Mouse (Mus musculus) CD8-positive naive resting alpha-beta T cell, adult 2 months (primary cell): Measurements from ENCODE around the gene Pi4k2a.
A peak's percentile ranks its signal among the peaks of the same experiment; 100 is the strongest.

ENCODE experiments used
- DNase-seq, 2 experiments: peaks; one replicate each; pipeline ENCODE4 v3.0.0; 2022; ENCODE audit warnings: low read depth in 2 of 2, low spot score in 2 of 2

The Pi4k2a gene

DNA sequence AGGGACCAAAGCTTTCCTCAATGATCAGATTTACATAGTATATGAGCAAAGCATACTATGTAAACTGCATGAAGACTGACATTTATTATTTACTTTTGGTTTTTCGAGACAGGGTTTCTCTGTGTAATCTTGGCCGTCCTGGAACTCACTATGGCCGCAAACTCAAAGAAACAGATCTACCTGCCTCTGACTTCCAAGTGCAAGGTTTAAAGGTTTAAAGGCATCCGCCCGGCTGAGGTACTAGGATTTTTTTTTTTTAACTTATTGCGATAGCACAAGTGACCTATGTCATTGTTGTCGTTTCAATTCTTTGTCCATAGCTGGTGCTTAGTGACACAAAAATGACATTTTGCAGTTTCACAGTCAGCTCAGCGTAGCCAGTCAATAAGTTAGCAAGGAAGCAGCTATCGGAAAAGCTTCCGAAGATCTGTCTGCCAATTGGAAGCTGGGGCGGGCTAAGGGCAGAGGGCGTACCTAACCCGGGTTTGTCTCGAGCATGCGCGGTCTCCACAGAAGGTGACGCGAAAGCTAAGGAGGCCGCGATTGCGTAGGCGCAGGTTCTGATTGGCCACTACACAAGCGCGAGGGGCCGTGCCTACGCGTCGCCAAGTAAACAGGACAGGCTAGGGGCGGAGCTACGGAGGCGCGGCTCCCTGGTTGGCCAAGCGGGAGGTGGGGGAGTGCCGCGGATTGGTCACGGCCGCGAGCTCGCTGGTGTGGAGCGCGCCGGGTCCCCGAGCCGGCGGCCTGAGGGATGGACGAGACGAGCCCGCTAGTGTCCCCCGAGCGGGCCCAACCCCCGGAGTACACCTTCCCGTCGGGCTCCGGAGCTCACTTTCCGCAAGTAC, at the start of gene Pi4k2a:
Pi4k2a (plus strand) TSS at position 723 of the 848 bp plus-strand sequence.
- peak; percentile 97 to 98 for DNase-seq

DNA sequence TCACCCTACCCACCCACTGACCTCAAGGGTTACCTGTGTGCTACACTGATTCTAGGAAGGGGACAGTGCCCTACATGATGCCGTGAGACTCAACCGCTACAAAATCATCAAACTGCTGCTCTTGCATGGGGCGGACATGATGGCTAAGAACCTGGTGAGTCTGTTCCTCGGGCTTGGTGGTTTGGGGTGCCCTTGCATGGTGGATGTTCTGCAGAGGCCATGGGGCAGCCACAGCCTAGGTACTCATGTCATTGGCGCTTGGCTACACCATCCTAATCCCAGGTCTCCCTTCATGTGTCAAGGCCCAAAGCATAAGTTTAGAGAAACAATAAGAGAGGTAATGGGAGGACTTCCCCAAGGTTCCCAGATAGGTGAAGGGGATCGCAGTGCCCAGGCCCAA, 46.3 kb upstream of the Pi4k2a start:
- no peak for DNase-seq

DNA sequence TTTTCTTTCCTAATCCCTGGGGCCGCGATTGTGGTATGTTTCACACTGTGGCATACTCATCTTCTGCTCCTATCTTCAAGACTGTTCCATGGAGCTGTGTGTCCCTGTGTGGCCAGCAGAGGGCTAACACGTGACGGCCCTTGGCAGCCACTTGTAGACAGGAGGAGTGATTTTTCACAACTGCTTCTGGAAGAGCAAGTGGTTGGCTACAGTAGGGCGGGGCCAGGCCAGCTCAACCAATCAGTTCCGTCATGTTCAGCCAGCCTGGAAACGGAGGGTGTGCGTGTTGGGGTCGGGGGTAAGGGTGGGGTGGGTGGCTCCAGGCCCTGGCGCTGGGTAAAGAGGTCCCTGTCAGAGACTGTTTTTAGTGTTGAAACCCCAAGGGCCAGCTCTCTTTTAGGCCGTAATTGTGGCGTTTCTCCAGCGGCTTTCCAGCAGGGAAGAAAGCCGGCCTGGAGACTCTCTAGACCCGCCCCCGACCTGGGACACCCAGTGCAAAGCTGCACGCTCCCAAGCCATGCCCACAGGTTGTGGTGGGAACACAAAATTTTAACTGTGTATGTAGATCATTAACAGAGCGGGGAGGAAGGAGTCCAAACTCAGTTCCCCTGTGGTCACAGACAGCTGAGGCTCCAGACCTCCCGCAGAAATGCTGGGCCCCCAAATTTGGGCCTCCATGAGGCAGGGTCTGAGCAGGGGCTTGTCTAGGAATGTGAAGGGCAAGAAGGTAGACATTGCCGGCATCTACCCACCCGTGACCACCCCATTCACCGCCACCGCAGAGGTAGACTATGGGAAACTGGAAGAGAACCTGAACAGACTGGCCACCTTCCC, 44.8 kb upstream of the Pi4k2a start, which contains the start of gene Hoga1:
Hoga1 (plus strand) TSS at position 342 of the 834 bp plus-strand sequence.
- DNase-seq, result peak; percentile 14 to 41

GRCm38 (mm10) chr19:42050251-42050650, 40.0 kb upstream of the Pi4k2a start:
- no peak for DNase-seq

DNA sequence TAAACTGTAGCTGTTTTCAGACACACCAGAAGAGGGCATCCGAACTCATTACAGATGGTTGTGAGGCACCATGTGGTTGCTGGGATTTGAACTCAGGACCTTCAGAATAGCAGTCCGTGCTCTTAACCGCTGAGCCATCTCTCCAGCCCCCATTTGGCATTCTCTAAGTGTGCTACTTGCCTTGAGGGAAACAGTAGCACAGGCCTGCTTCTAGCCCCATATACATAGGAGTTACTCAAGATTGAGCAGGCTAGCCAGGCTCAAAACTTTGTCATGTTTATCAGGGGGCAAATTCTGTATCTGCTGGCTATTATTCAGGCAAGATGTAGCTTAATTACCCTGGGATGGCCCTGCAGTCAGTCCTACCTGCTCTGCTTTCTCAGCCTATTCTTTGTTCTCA, 38.9 kb upstream of the Pi4k2a start:
- no peak for DNase-seq

- DNase-seq, result no peak
Observed at GRCm38 (mm10) chr19:42051948-42052347, 38.3 kb upstream of the Pi4k2a start, which contains the start of gene 4933411K16Rik. Gene 4933411K16Rik (plus strand): TSS chr19:42052248.

- no peak for DNase-seq
Observed at GRCm38 (mm10) chr19:42054255-42054654, 36.0 kb upstream of the Pi4k2a start.

- no peak for DNase-seq
Observed at GRCm38 (mm10) chr19:42055881-42056280, 34.4 kb upstream of the Pi4k2a start.

DNA sequence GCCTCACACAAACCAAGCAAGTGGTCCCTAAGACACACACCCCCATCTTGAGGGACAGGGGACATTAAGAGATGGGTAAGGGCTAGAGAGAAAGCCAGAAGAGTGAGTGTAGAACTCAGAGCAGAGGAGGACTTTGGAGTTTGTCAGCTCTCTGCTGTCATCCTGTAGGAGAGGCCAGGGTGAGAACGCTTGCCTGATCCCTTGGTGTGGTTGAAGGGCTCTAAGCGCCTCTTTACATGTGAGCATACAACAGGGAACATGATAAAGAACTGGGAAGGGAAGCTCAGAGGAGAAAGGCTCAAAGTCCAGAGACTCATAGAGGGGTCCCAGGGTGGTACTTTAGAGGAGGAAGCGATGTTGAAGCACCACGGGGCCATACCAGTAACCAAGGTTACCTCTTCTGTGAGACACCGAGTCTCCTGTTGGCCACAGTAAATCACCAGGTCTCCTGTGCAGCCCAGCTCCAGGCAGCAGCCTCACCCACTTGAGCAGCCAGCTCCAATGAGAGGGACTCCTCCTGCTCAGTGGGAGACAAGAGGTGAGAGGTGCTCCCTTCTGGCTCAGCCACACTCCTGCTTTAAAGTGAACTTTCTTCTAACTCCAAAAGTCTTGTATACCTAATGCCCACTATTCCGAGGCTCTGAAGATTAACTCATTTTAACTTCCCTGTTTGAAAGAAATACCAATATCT, 33.4 kb upstream of the Pi4k2a start:
- DNase-seq, result no peak

DNA sequence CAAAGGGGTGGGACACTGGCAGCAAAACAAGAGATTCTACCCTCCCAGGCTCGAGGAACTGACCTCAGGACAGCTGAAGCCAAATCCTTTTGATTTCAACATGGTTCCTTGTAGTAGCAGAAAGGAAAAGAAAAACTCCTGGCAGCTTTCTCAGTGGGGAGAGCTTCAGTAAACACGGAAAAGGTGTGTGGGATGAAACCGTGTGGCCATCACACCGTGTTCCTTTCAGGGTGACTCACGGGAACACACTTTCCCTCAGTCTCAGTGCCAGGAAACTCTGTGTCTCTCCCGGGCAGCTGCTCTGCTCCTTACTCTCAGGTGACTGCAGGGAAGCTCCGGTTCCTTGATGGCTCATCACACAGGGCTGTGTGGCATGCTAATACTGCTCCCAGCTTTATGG, 31.8 kb upstream of the Pi4k2a start:
- no peak for DNase-seq

DNA sequence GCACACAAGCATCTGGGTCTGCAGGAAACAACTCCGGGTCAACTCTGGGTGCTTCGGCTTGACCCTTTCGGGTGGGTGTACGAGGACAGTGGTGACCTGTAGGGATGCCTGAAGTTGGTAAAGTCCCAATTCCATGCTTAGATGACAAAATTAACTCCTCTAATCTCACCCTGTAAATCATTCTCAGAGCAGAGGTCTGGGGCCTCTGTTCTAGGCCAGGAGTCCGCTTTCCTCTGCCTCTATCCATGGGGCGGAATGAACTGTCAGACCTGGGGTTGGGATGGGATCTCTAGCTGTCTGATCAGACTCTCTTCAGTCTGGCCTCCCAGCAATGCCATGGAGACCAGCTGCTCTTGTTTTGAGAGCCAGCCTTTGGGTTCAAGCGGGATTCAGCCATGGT, 28.8 kb upstream of the Pi4k2a start:
- DNase-seq, result no peak

- DNase-seq, result no peak
Observed at GRCm38 (mm10) chr19:42068441-42069240, 21.6 kb upstream of the Pi4k2a start.

DNA sequence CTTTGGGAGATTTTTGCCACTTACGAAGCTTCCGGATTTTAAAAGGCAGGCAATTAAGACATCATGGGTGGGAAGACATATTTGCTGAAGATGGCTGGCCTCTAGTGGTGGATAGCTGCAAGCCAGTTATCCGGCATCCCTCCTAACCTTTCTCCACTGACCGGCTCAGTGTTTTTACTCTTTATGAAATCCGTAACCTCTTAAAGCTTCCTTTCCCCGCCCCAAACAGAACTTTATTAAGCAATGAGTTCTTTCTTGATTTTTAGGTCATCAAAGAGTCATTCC, 21.1 kb upstream of the Pi4k2a start:
- DNase-seq, result no peak

DNA sequence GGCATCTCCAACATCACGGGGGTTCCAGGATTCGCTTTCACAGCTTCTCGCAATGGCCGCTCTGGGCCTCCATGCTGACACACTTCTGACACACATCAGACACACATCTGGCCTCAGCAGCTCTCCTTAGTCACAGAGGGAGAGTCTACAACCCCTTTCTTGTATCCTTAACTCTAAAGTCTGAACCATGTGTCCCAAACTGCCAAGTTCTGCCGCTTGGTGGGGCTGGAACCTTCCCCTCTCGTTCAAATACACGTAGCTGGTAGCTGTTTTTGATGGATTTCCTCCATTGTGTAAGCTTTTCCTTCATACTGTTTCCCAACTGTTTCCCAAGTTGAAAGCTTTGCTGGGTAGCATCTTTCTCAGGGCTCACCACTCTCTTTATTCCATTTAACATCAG, 19.0 kb upstream of the Pi4k2a start:
- no peak for DNase-seq

DNA sequence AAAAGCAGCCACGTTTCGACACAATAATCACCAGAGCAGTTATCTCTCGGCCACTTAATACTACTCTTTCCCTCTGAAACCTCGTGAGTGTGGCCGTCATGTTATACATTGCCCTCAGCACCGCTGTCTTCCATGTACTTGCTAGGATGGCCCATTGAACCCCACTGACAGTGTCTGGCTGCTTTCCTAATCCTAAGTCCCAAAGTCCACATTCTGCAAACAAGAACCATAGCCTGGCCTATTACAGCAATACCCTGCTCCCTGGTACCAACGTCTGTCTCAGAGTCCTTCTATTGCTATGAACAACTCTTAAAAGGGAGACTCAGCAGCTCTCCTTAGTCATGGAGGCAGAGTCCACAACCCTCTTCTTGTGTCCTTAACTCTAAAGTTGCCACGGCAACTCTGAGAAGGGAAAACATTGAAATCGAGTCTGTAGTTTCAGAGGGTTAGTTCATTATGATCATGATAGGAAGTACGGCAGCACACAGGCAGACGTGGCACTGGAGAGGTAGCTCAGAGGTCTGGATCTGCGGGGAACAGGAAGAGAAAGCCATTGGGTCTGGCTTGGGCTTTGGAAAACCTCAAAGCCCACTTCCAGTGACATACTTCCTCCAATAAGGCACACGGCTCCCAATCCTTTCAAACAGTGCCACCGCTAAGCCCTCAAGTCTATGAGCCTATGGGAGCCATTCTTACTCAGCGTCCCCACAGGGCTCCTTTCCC, 18.2 kb upstream of the Pi4k2a start:
- no peak for DNase-seq

GRCm38 (mm10) chr19:42072802-42073201, 17.5 kb upstream of the Pi4k2a start:
- no peak for DNase-seq

GRCm38 (mm10) chr19:42075051-42075450, 15.2 kb upstream of the Pi4k2a start:
- no peak for DNase-seq

GRCm38 (mm10) chr19:42075992-42076391, 14.3 kb upstream of the Pi4k2a start:
- DNase-seq, result no peak

DNA sequence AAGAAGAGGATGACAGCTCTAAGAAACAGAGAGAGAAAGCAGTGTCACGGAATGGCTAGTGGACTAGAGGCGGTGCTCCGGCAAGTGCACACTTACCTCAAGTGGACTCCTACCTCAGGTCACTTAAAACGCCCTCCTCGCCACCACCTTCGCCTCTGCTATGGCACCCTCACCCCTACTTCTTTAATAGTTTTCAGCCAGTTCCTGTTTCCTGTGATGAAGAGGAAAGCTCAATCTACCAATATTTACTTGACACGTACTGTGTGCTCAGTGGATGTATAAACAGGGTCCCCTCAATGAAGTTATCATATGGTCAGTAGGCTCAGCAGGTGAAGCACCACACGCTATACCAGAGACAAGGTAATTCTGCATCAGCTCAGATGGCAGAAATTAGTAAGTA, 11.7 kb upstream of the Pi4k2a start:
- DNase-seq, result no peak

DNA sequence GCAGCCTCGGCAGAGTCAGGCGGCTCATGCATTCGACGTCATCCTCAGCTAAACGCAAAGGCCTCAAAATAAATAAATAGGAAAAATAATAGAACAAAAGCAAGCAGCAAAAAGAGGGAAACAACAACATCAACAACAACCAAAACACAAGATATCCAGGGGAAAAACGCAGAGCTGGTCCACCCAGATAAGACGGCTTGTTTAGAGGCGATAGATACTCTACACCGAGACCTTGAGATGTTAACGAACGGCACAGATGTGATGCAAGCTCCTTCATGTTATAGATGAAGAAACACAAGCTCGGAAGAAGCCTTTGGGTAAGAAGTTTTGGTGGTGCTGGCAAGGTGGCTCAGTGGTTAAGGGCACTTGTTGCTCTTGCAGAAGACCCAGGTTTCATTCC, 11.3 kb upstream of the Pi4k2a start:
- DNase-seq, result no peak
